Mouse (Mus musculus) c-Kit-positive CD71-positive TER-119-positive erythroid progenitor cells, embryonic 14.5 days (primary cell): Measurements from ENCODE around the gene Stmnd1.
A peak's percentile ranks its signal among the peaks of the same experiment; 100 is the strongest.
"Not testable (repeated sequence)": the region's sequence is repeated elsewhere in the genome, so short reads cannot be mapped to it uniquely, and the experiment has no call there.

Source experiments
- DNase-seq: peaks from one replicate; pipeline ENCODE4 v3.0.0-alpha.2; 2013; ENCODE audit warnings: low spot score

Stmnd1 gene

DNA sequence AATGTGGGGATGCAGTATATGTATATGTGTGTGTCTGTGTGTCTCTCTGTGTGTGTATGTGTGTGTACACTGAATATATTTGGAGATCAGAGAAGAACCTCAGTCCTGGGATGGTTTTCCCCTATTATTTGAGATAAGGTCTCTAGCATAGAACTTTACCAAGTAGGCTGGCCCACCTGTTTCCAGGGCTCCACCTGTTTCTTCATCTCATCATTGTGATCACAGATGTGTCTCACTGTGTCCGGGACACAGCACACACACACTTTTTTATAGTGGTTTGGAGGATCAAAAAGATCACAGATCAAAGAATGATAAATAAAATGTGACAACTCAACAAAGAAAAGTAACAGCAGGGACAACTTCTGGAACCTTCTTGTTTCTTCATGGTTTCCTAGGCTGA lies 17.0 kb downstream of the Stmnd1 start:
- no peak for DNase-seq

DNA sequence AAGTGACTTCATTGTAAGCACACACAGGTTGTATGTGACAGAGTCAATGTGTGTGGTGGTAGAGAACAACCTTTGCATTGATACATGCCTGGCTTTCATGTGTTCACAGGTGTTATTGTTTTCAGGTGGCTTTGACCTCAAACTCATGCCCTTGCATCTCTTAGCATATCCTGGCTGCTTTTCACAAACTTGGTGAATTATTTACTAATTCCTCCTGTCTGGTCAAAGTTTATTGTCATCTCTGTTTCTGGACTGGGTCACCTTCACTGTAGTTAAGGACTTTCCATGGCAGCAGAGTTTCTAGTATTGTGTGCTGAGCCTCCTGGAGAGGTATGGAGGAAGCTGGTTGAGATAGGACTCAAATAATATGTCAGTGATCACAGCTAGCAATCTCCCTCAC lies 20.8 kb downstream of the Stmnd1 start:
- DNase-seq, result no peak

DNA sequence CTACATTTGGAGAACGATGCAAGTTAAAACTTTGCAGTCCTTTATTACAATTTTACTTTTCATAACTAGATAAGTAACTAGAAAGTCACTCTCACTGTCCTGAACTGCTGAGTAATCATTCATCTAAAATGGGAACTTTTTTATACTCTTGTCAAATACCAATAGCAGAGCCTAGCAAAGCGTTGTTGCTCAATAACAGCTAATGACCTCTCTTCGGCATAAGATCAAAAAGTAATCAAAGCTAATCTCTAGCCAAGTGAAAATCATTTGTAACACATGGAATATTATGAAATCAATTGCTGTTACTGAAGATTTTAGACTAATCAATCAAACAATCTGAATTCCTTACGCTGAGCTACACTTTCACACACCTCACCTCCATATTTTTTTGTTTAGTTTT lies 24.2 kb downstream of the Stmnd1 start:
- no peak for DNase-seq

- DNase-seq, result peak; percentile 3
Measured at GRCm38 (mm10) chr13:46310790-46311189, 37.3 kb downstream of the Stmnd1 start.

GRCm38 (mm10) chr13:46313176-46313575 lies 39.7 kb downstream of the Stmnd1 start:
- DNase-seq, result no peak

- DNase-seq, result no peak
Measured at GRCm38 (mm10) chr13:46315165-46315564, 41.6 kb downstream of the Stmnd1 start.

- DNase-seq, result no peak
Measured at GRCm38 (mm10) chr13:46326351-46326985, 52.9 kb downstream of the Stmnd1 start.

DNA sequence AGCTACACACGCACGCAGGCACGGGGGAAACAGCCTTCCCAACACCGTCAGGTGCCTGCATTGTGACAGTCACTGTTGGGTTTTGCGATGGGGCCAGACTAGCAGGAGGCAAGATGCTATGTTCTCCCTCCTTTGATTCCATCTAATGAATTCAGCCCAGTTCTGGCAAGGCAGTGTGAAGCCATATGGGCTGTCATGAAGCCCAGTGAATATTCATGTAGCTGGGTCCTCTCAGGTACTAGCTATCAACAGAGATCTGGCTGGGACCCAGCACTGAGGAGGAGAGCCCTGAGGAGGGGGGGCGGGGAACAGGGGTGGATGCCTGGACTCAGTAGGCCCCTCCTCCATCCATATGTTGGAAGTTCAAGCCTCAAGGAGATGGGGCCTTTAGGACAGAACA lies 61.5 kb downstream of the Stmnd1 start:
- DNase-seq, result no peak

- not testable (repeated sequence) for DNase-seq
Measured at GRCm38 (mm10) chr13:46336281-46336680, 62.8 kb downstream of the Stmnd1 start.

DNA sequence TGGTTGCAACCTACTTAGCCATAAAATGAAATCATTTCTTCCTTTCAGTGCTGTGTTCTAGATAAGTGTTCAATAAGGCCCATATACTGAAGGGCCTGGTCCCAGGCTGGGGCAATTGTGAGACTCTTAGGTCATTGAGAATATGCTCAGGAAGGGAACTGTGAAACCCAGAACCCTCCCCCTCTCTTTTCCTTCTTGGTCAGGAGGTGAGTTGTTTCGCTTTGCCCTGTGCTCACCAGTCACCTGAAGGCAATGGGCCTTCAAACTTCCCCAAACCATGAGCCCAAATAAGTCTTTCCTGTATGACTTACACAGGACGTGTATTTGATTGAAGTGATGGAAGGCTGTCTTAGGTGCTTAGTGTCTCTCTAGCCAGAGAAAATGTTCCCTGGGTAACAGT lies 64.3 kb downstream of the Stmnd1 start:
- no peak for DNase-seq

DNA sequence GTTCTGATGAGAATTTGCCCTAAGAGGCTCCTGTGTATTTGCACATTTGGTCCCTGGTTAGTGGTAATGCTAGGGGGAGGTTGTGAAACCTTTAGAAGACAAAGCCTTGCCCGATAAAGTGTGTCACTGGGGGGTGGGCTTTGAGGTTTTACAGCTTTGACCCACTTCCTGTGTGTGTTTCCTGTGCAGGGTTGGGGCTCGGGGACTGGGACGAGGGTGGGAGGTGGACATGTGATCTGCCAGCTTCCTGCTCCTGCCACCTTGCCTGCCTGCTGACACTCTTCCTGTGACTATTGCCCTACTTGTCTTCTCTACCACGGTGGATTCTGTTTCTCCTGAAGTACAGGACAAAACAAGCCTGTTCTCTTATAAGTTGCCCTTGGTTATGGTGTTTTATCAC lies 66.4 kb downstream of the Stmnd1 start:
- no peak for DNase-seq

- no peak for DNase-seq
Measured at GRCm38 (mm10) chr13:46340583-46340982, 67.1 kb downstream of the Stmnd1 start.

DNA sequence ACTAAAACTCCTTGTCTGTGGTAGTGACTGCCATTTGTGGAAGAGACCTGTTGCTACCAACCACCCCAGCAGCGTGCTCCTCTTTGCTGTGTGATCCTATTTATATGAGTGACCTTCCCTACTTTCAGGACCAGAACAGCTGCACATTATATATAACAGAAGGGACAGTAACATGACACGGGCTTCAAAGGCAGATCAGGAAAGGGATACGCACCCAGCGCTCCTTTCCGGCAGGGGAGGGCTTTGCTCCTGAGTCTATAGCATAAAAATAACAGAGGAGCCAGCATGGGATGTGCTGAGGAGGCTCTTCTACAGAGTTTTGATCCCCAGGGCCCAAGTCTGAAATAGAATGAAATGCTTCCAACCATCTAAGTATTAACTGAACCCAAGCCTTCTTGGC lies 67.9 kb downstream of the Stmnd1 start:
- DNase-seq, result no peak

DNA sequence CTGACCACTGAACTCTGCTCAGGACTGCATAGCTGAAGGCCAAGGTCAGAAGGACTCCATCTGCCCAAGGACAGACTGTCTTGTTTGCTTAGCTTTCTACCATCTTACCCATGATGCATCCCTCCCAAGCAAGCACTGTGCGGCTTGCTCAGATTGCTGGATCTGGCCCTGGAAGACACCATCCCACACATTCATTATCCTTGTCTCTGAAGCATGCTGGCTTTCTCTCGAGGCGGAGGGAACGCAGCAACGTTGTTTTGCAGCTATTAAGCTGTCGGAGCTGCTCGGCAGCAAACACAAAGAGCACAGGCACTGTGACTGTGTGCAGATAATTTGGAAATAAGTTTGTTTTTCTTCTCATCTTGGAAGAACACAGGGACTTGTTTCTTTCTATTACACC lies 69.7 kb downstream of the Stmnd1 start:
- DNase-seq, result no peak

DNA sequence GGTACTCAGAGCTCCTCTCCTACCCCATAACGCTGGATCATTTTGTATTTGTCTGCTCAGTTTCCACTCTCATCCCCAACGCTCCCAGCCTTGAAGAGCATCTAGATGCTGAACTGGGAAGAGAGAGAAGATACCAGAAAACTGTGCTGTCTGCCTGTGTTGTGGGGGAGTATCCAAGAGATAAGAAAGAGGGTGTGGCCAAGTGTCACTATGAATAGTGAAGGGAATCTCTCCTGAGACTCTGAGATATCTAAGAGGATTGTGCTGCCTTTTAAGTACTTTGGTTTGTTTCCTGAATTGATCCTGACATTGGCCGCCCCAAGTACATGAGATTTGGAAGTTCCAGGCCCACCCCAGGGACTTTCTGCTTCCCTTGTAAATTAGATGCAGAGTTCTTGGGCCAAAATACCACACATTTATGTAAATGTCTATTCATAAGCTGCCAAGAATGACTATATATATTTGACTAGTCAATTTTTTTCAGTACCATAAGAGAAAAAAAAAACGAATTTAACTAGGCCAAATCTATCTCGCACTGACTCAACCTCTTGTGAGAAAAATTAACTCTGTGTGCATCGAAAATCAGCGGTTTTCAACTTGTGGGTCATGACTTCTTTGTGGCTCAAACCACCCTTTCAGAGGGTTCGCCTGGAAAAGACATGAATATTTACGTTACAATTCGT lies 73.5 kb downstream of the Stmnd1 start:
- DNase-seq, result no peak

GRCm38 (mm10) chr13:46349664-46350063 lies 76.1 kb downstream of the Stmnd1 start:
- no peak for DNase-seq
